Mouse (Mus musculus): ENCODE measurements around the gene Ptpn9.

The Ptpn9 gene

DNA sequence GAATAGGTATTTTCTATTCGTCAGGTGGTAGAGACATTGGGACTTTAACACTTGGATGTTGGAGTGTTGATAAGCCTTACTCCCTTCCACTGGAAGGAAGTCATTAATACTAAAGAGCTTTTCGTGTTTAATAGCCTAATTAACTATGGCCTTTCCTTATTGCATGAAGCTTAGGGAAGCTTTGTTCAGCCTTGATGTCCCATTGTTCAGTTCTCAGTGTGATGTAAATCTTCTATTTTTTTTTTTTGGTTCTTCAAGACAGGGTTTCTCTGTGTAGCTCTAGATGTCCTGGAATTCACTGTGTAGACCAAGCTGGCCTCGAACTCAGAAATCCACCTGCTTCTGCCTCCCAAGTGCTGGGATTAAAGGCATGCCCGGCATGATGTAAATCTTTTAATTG, 18.2 kb downstream of the Ptpn9 start:
- in situ Hi-C loops (cut with MboI; ENCODE audit: unreplicated experiment in 2 of 2), result no loop called here

DNA sequence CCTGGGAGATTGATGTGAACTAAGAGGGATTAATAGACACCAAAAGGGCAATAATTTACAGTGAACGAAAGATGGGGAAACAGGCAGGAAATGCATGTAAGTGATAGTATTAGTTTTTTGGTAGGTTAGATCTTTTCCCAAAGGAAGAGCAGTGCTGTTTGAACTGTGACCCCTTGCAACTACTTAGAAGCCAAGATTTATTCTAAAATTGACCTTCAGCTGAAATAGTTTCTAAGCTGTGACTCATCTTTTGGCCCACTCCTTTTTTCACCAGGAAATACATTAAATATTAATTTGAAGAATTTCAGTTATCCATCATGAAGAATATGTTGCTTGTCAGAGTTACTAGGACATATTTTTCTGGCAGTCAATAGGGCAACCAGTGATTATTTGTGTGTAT, 19.0 kb downstream of the Ptpn9 start:
- in situ Hi-C loops (cut with MboI; ENCODE audit: unreplicated experiment in 2 of 2), result no loop called here

DNA sequence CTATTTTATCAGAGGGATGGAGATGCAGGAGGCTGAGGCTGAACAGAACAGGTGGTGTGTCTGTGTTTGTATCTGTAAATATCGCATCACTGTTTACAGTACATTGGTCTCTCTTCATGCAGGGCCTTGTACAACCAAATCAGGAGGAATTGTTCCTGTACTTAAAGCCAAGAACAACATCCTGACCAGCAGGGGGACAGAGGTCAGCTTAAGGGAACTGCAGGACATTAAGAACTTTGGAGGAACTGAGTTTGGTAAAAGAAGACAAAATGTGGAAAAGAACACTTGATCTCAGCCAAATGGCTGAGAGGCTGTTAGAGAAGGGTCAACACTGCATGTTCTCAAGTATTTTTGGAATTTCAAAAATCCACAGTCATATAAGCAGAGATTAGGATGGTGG, 20.0 kb downstream of the Ptpn9 start:
- in situ Hi-C loops (cut with MboI; ENCODE audit: unreplicated experiment in 2 of 2), result no loop called here

DNA sequence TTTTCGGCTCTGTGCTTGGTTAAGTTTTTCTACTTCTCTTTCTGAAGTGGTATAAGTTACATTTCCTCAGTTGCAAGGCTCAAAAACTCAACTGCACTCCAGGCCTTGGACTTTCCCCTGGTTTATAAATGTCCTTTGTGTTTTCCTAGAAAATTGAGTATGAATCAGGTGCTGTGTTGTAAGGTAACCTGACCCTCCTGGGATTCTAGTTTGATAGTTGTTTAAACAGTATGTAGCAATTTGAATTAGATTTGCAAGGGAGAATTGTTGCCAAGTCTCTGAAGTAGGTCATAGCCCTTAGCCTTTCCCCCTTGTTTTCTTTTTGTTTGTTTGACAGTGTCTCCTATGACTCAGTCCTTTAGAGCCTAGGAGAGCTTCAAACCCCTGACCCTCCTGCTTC, 22.9 kb downstream of the Ptpn9 start:
- in situ Hi-C loops (cut with MboI; ENCODE audit: unreplicated experiment in 2 of 2), result no loop called here

DNA sequence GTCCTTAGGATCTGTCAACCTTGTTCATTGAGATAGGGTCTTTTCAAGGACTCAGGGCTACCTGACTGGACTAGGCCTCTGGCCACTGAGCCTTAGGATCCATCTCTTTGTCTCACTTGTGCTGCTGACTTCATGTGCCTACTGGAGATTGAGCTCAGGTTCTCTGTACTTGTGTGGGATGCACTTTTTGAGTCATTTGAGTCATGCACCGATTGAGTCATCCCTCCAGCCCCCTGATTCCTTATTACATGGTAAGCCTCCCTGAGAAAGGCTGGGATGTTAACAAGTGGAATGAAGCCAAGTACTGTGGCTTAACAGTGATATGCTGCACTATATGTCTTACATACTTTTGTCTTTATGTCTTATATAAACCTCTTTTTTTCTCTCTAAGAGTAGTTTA, 37.0 kb downstream of the Ptpn9 start:
- in situ Hi-C loops (cut with MboI; ENCODE audit: unreplicated experiment in 2 of 2), result no loop called here

DNA sequence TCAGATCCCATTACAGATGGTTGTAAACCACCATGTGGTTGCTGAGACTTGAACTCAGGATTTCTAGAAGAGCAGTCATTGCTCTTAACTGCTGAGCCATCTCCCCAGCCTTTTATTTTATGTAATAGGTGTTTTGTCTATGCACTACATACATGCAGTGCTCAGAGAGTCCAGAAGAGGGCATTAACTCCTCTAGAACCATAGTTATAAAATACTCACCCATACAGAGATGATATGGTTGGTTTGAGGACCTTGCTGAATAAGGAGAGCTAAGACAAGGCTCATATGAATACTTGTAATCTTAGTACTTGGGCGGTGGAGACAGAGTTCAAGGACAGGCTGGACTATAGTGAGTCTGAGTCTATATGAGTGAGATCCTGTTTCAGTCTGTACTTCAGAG, 61.5 kb downstream of the Ptpn9 start:
- in situ Hi-C loops (cut with MboI; ENCODE audit: unreplicated experiment in 2 of 2), result loop anchor here (5.0 to 10.0 kb wide), 4 partner anchors 76 to 161 kb away; partner anchors contain the start of gene Man2c1 (in 2 of the 2)

- in situ Hi-C loops (cut with MboI; ENCODE audit: unreplicated experiment in 2 of 2), result no loop called here
These were observed 69.4 kb downstream of the Ptpn9 start for GRCm38 (mm10) chr9:57064164-57064563.

DNA sequence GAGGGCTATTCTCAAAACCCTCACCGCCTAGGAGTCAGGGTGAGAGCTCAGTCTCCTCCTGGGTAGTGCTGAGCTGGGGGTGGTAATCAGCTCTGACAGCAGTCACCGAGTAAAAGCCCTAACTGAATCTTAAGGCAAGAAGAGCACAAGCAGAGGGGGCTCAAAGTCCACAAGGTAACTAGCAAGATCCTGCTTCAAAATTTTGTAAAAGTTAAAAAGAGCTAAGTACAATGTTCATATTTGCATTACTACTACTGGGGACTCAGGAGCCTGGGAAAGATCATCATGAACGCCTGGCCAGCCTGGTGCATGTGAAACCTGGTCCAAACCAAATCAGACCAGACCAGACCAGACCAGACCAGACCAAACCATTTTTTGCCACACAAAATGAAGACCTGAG, 73.5 kb downstream of the Ptpn9 start:
- in situ Hi-C loops (cut with MboI; ENCODE audit: unreplicated experiment in 2 of 2), result no loop called here

GRCm38 (mm10) chr9:57070262-57070661, 75.5 kb downstream of the Ptpn9 start:
- in situ Hi-C loops (cut with MboI; ENCODE audit: unreplicated experiment in 2 of 2), result loop anchor here in 1 of 2 experiments (10.0 kb wide), 1 partner anchor 445 kb away; no protein-coding TSS in a partner anchor

- in situ Hi-C loops (cut with MboI; ENCODE audit: unreplicated experiment in 2 of 2), result loop anchor here in 1 of 2 experiments (10.0 kb wide), 1 partner anchor 444 kb away; no protein-coding TSS in a partner anchor
These were observed 76.2 kb downstream of the Ptpn9 start for GRCm38 (mm10) chr9:57070800-57071545.

DNA sequence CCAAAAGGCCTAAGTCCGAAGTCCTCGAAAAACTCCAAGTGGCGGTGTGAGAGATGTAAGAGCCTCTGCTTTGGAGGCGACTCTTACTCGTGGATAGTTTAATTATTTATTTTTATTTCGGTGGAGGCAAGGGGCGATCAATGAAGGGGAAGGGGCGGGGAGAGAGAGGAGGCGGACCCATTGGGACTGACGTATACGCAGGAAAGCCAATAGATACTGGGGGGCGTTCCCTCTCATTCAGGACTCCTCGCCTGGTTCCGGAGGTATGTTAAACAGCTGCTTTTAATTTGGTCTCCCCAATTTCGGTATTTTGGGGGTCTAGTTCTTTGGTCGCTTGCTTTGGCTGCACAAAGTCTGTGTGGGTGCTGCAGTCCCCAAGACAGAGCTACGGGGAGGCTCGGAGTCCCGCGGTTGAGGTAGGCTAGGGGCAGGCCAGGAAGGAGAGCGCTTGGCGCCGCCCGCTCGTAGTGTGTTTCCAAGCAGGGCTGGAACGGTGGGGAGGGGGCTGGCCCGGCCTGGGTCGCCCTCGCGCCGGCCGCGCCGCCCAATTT, 77.2 kb downstream of the Ptpn9 start, which contains the start of gene Sin3a:
TSS of gene Sin3a (plus strand) at position 240 of the 551 bp plus-strand sequence.
- in situ Hi-C loops (cut with MboI; ENCODE audit: unreplicated experiment in 2 of 2), result loop anchor here in 1 of 2 experiments (10.0 kb wide), 1 partner anchor 443 kb away; no protein-coding TSS in a partner anchor

GRCm38 (mm10) chr9:57072526-57072988, 77.8 kb downstream of the Ptpn9 start:
- in situ Hi-C loops (cut with MboI; ENCODE audit: unreplicated experiment in 2 of 2), result loop anchor here in 1 of 2 experiments (10.0 kb wide), 1 partner anchor 442 kb away; no protein-coding TSS in a partner anchor

- in situ Hi-C loops (cut with MboI; ENCODE audit: unreplicated experiment in 2 of 2), result loop anchor here in 1 of 2 experiments (10.0 kb wide), 1 partner anchor 442 kb away; no protein-coding TSS in a partner anchor
These were observed 78.5 kb downstream of the Ptpn9 start for GRCm38 (mm10) chr9:57072989-57073789.

DNA sequence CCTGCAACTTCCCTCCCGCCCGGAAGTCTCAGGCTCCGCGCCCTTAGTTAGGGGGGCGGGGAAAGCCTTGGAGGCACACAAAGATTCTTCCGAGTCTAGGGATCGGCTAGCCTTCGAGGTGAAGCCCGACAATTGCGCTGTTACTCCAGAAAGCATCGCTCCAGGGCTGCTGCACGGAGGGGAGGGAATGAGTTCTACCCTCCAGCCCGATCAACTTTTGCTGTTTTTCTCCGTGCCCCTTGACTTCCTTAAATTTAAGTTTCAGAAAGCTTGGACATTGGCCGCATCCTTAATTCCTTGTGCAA, 79.0 kb downstream of the Ptpn9 start:
- in situ Hi-C loops (cut with MboI; ENCODE audit: unreplicated experiment in 2 of 2), result loop anchor here in 1 of 2 experiments (10.0 kb wide), 1 partner anchor 441 kb away; no protein-coding TSS in a partner anchor

GRCm38 (mm10) chr9:57074171-57074821, 79.6 kb downstream of the Ptpn9 start:
- in situ Hi-C loops (cut with MboI; ENCODE audit: unreplicated experiment in 2 of 2), result loop anchor here in 1 of 2 experiments (10.0 kb wide), 1 partner anchor 441 kb away; no protein-coding TSS in a partner anchor

- in situ Hi-C loops (cut with MboI; ENCODE audit: unreplicated experiment in 2 of 2), result loop anchor here in 1 of 2 experiments (10.0 kb wide), 1 partner anchor 440 kb away; no protein-coding TSS in a partner anchor
These were observed 80.3 kb downstream of the Ptpn9 start for GRCm38 (mm10) chr9:57074822-57075603.

DNA sequence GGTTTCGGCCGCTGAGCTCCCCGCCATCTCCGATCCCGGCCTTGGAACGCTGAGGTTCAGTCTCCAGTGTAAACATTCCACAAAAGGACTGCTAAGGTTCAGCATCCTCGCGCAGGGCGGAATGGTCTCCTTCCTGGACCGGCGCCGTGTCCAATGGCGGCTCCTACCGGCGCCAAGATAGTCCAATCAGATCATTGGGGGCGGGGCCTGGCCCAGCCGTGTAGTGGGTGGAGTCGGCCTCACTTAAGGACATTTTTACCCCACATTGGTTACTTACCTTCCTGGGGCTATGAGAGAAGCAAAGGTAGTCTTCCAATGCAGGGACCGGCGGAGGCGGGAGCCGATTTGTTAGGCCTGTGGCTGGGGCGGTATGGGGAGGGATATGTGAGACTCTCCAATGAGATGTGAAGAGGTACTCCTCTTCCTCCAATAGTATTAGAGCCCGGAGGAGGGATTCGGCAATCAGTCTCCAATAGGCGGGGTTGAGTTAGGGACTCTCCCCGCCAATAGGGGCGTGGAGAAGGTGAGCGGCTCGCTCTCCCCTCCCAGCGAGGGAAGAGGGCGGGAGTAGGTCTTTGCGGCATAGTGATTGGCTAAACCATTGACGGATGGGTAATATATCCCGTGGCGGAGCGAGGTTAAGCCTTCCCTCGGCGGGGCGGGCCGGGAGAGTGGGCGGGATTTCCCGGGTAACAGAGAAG, 81.1 kb downstream of the Ptpn9 start:
- in situ Hi-C loops (cut with MboI; ENCODE audit: unreplicated experiment in 2 of 2), result loop anchor here in 1 of 2 experiments (10.0 kb wide), 1 partner anchor 439 kb away; no protein-coding TSS in a partner anchor
